Mouse (Mus musculus) frontal cortex, adult (tissue): ENCODE data around the gene Mdm4.
A peak's percentile ranks its signal among the peaks of the same experiment; 100 is the strongest.

Experiments used
- ATAC-seq: cut with Nextera tagmentation; 2 replicates; pipeline ENCODE4 v1.9.2; 2017; ENCODE audit warnings: mild to moderate bottlenecking, moderate library complexity, mixed read lengths; ENCODE audit not compliant: low TSS enrichment

Gene Mdm4

GRCm38 (mm10) chr1:133030461-133030860 lies at the start of gene Mdm4:
TSS of gene Mdm4 (minus strand) at chr1:133030561.
- ATAC-seq: no peak

- no peak for ATAC-seq
These were observed 49.8 kb upstream of the Mdm4 start for GRCm38 (mm10) chr1:133080079-133080561.

GRCm38 (mm10) chr1:133079509-133079908 lies 49.1 kb upstream of the Mdm4 start:
- no peak for ATAC-seq

- no peak; the same call in 1 of the 2 replicates for ATAC-seq
These were observed 48.0 kb upstream of the Mdm4 start for GRCm38 (mm10) chr1:133078338-133078727.

- ATAC-seq: no peak; the same call in 1 of the 2 replicates
These were observed 47.4 kb upstream of the Mdm4 start for GRCm38 (mm10) chr1:133077606-133078337.

GRCm38 (mm10) chr1:133076681-133077514 lies 46.5 kb upstream of the Mdm4 start:
- no peak for ATAC-seq

- no peak for ATAC-seq
These were observed 45.5 kb upstream of the Mdm4 start for GRCm38 (mm10) chr1:133075651-133076400.

- no peak for ATAC-seq
These were observed 44.2 kb upstream of the Mdm4 start for GRCm38 (mm10) chr1:133074541-133074940.

- ATAC-seq: no peak
These were observed 43.0 kb upstream of the Mdm4 start for GRCm38 (mm10) chr1:133073327-133073856.

GRCm38 (mm10) chr1:133071666-133072381 lies 41.5 kb upstream of the Mdm4 start:
- peak; percentile 90 for ATAC-seq

- ATAC-seq: no peak
These were observed 39.8 kb upstream of the Mdm4 start for GRCm38 (mm10) chr1:133070157-133070556.

- ATAC-seq: 0 out of 2 replicates have a peak, but pooled peaks have one; percentile 4
These were observed 39.1 kb upstream of the Mdm4 start for GRCm38 (mm10) chr1:133069275-133070120.

GRCm38 (mm10) chr1:133068669-133069274 lies 38.4 kb upstream of the Mdm4 start:
- peak; percentile 10; the same call in 1 of the 2 replicates for ATAC-seq

GRCm38 (mm10) chr1:133068268-133068667 lies 37.9 kb upstream of the Mdm4 start:
- ATAC-seq: peak; percentile 17; the same call in 1 of the 2 replicates

- ATAC-seq: no peak
These were observed 32.8 kb upstream of the Mdm4 start for GRCm38 (mm10) chr1:133063164-133063563.

GRCm38 (mm10) chr1:133060681-133061080 lies 30.3 kb upstream of the Mdm4 start:
- ATAC-seq: peak; percentile 51; the same call in 1 of the 2 replicates

- no peak for ATAC-seq
These were observed 29.2 kb upstream of the Mdm4 start for GRCm38 (mm10) chr1:133059592-133059991.

- peak; percentile 61 for ATAC-seq
These were observed 27.1 kb upstream of the Mdm4 start for GRCm38 (mm10) chr1:133057345-133058034.

GRCm38 (mm10) chr1:133054326-133054725 lies 24.0 kb upstream of the Mdm4 start:
- ATAC-seq: no peak
